Comparison of ENCODE assay signal across 23 mouse cellular contexts in genomic region chr19:9146214-9146613, GRCm38 (mm10). TPM values are rescaled to one million over a fixed set of nuclear protein-coding genes. Genes with fewer than 3 reads are reported as not detected.
A peak's percentile ranks its signal among the peaks of the same experiment; 100 is the strongest.
DNase-seq lines count a peak whose midpoint lies in the region; TF ChIP-seq lines count a peak whose summit lies in the region.
"Had no signal": no experiment of that assay in that cellular context is flagged by ENCODE, and none has a peak within 500 bp of the region (broad histone marks: within the 10 kb centered on the region; RNA-seq: fewer than 3 reads in every experiment).

No protein-coding gene starts in this region.

- 0 out of 4 replicates have a peak, but pooled peaks cover 0 to 2% of the 10 kb centered on the region in 2 experiments for H3K27me3 ChIP-seq in MEL (ENCODE audit: control insufficient read depth in 1 of 2, insufficient read depth in 2 of 2, low read length in 2 of 2)
- H3K27me3 ChIP-seq in forebrain, embryonic 10.5 days (ENCODE audit: poor library complexity, severe bottlenecking) = no peaks in the 10 kb centered on the region
- H3K27me3 ChIP-seq: embryonic facial prominence, embryonic 12.5 days; forebrain, embryonic 12.5 days; heart, embryonic 13.5 days; hindbrain, embryonic 12.5 days had no signal

- no peaks in the 10 kb centered on the region for H3K9me3 ChIP-seq in MEL (replicated peaks; ENCODE audit: insufficient read depth, low read length)
- H3K9me3 ChIP-seq in forebrain, embryonic 10.5 days = no peaks in the 10 kb centered on the region
- H3K9me3 ChIP-seq: embryonic facial prominence, embryonic 12.5 days; forebrain, embryonic 12.5 days; heart, embryonic 13.5 days; hindbrain, embryonic 12.5 days had no signal

- no peaks in the 10 kb centered on the region for H3K79me2 ChIP-seq in MEL (ENCODE audit: control insufficient read depth, insufficient read depth, low read length, poor library complexity)

- no peaks in the 10 kb centered on the region for H3K36me3 ChIP-seq in MEL (ENCODE audit: control insufficient read depth in 1 of 2, insufficient read depth in 2 of 2, low read length in 2 of 2)
- no peaks in the 10 kb centered on the region for H3K36me3 ChIP-seq in forebrain, embryonic 10.5 days (replicated peaks)
- H3K36me3 ChIP-seq: embryonic facial prominence, embryonic 12.5 days; forebrain, embryonic 12.5 days; heart, embryonic 13.5 days; hindbrain, embryonic 12.5 days had no signal

- TF ChIP-seq POLR2A in MEL (IDR thresholded peaks at IDR 0.05; ENCODE audit: control insufficient read depth in 1 of 2, insufficient read depth in 1 of 2, low read depth in 1 of 2, low read length in 2 of 2, poor library complexity in 1 of 2) = no peak

- WGBS in forebrain, embryonic 10.5 days = 76% methylated on average over 4 of the region's 4 CpGs

- DNase-seq in layer of hippocampus, adult 2 months (ENCODE audit: low spot score in 2 of 2) = no peak
- no peak for DNase-seq in layer of hippocampus, adult 11-12 months (ENCODE audit: low spot score)
- DNase-seq in A20 (ENCODE audit: low read depth, low spot score) = peak; percentile 5
- DNase-seq in MEL (ENCODE audit: low read depth, low spot score) = no peak
- DNase-seq in forebrain, embryonic 10.5 days (ENCODE audit: extremely low spot score, low spot score) = no peak
- no peak for DNase-seq in testis, postnatal 10 days (ENCODE audit: low spot score)
- DNase-seq: adrenal gland, postnatal 14 days; cerebellum, adult 11-12 months; cerebellum, adult 9-10 months; cerebellum, postnatal 25 days; gastrocnemius, postnatal 25 days; heart, postnatal 36 days had no signal

- peak; percentile 30 for TF ChIP-seq RAD21 in MEL (IDR thresholded peaks at IDR 0.05; ENCODE audit: low read depth, low read length)

- TF ChIP-seq CTCF in layer of hippocampus, adult 2 months (conservative IDR thresholded peaks at IDR 0.05) = peak; percentile 63
- TF ChIP-seq CTCF in MEL (IDR thresholded peaks at IDR 0.05 in 2 of 3, conservative IDR thresholded peaks at IDR 0.05 in 1 of 3; ENCODE audit: control insufficient read depth in 1 of 3, insufficient read depth in 1 of 3, low read depth in 2 of 3, low read length in 3 of 3, poor library complexity in 1 of 3, severe bottlenecking in 1 of 3) = peak in 1 of 3 experiments; percentile 37; a peak in 2 of 6 replicates

- H3K4me3 ChIP-seq in layer of hippocampus, adult 2 months = no peak overlapping the region
- H3K4me3 ChIP-seq in MEL (ENCODE audit: control insufficient read depth in 1 of 2, insufficient read depth in 1 of 2, low read depth in 2 of 2, low read length in 2 of 2) = no peak overlapping the region
- H3K4me3 ChIP-seq in forebrain, embryonic 10.5 days = no peak overlapping the region
- H3K4me3 ChIP-seq: embryonic facial prominence, embryonic 12.5 days; forebrain, embryonic 12.5 days; heart, embryonic 13.5 days; hindbrain, embryonic 12.5 days had no signal

- H3K9ac ChIP-seq in MEL (ENCODE audit: control insufficient read depth, low read depth, low read length, poor library complexity, severe bottlenecking) = no peak overlapping the region
- H3K9ac ChIP-seq: embryonic facial prominence, embryonic 12.5 days; forebrain, embryonic 12.5 days; heart, embryonic 13.5 days; hindbrain, embryonic 12.5 days had no signal

- no peak overlapping the region for H3K27ac ChIP-seq in layer of hippocampus, adult 2 months
- no peak overlapping the region for H3K27ac ChIP-seq in MEL (ENCODE audit: control insufficient read depth, low read depth, low read length)
- H3K27ac ChIP-seq in forebrain, embryonic 10.5 days = no peak overlapping the region
- H3K27ac ChIP-seq: embryonic facial prominence, embryonic 12.5 days; forebrain, embryonic 12.5 days; heart, embryonic 13.5 days; hindbrain, embryonic 12.5 days; hindbrain, postnatal 0 days had no signal

- TF ChIP-seq EP300 in MEL (IDR thresholded peaks at IDR 0.05; ENCODE audit: low read depth in 1 of 2, low read length in 2 of 2) = no peak

- H3K4me1 ChIP-seq in MEL (ENCODE audit: control insufficient read depth in 1 of 2, insufficient read depth in 2 of 2, low read length in 2 of 2) = no peaks in the 10 kb centered on the region
- H3K4me1 ChIP-seq in forebrain, embryonic 10.5 days = peaks cover 17% of the 10 kb centered on the region
- H3K4me1 ChIP-seq: embryonic facial prominence, embryonic 12.5 days; heart, embryonic 13.5 days; hindbrain, embryonic 12.5 days had no signal

TF ChIP-seq in MEL, 35 proteins besides CTCF, POLR2A, EP300 and RAD21:
- TF ChIP-seq SMC3 (IDR thresholded peaks at IDR 0.05; ENCODE audit: low read depth, low read length) (peak; percentile 39), ETS1 (IDR thresholded peaks at IDR 0.05; ENCODE audit: low read depth, low read length) (no peak), TAL1 (IDR thresholded peaks at IDR 0.05; ENCODE audit: low read length) (no peak), NELFE (IDR thresholded peaks at IDR 0.05; ENCODE audit: low read depth, low read length) (no peak), ZC3H11A (IDR thresholded peaks at IDR 0.05; ENCODE audit: low read depth, low read length) (0 out of 2 replicates have a peak, but pooled peaks have one; percentile 3)

RNA-seq across cellular contexts. Expression of gene Asrgl1, which starts 10.8 kb away (rescaled TPM):
- 100 to 1,000 TPM; 133 to 162 TPM for total RNA-seq in layer of hippocampus, adult 2 months (2021)
- 24.5 and 33.0 TPM in 2 replicates for total RNA-seq in MEL (2012; rRNA removed)
- polyA plus RNA-seq in MEL (2012; ENCODE audit: insufficient read depth in 1 of 2, insufficient read length in 2 of 2, low read depth in 1 of 2, low replicate concordance in 2 of 2, missing spikeins in 1 of 2) = 10 to 100 TPM in 1 of 2 experiments, not detected in 1; 63.9 TPM
- 17.8 and 25.5 TPM in 2 replicates for polyA plus RNA-seq in forebrain, embryonic 10.5 days (2016; fragmentation: Nextera tagmentation; extraction: Ambion mirVana)

RNA-seq across cellular contexts. Expression of gene Scgb1a1, which starts 58.5 kb away (rescaled TPM):
- total RNA-seq in layer of hippocampus, adult 2 months (2021) = not detected
- not detected in 2 replicates for total RNA-seq in MEL (2012; rRNA removed)
- polyA plus RNA-seq in MEL (2012; ENCODE audit: insufficient read depth in 1 of 2, insufficient read length in 2 of 2, low read depth in 1 of 2, low replicate concordance in 2 of 2, missing spikeins in 1 of 2) = not detected
- not detected in 2 replicates for polyA plus RNA-seq in forebrain, embryonic 10.5 days (2016; fragmentation: Nextera tagmentation; extraction: Ambion mirVana)
- total RNA-seq: adrenal gland, adult 18-20 months; gastrocnemius, postnatal 25 days; granulocyte monocyte progenitor cell, adult 5-6 weeks; heart, postnatal 36 days; hindbrain, postnatal 0 days had no signal
- polyA plus RNA-seq: C2C12; cortical plate, adult 2 months; embryonic facial prominence, embryonic 12.5 days; forebrain, embryonic 12.5 days; forebrain, embryonic 16.5 days; heart, embryonic 13.5 days; hindbrain, embryonic 12.5 days; hindbrain, postnatal 0 days; intestine, embryonic 14.5 days had no signal
